Mouse (Mus musculus) erythroblast, embryonic 14.5 days (primary cell): Measurements from ENCODE around the gene Glod4. TPM values are rescaled to one million over a fixed set of nuclear protein-coding genes. Genes with fewer than 3 reads are reported as not detected.

Experiments used
- H3K27me3 ChIP-seq: 2 replicates; pipeline ENCODE4 v1.6.1; 2012; ENCODE audit warnings: inconsistent platforms; ENCODE audit not compliant: control insufficient read depth
- H3K36me3 ChIP-seq: 2 replicates; pipeline ENCODE4 v1.6.1; 2012; ENCODE audit warnings: mild to moderate bottlenecking, inconsistent platforms; ENCODE audit not compliant: control insufficient read depth
- H3K4me1 ChIP-seq: 2 replicates; pipeline ENCODE4 v1.6.1; 2012; ENCODE audit warnings: inconsistent platforms; ENCODE audit not compliant: control insufficient read depth
- H3K4me3 ChIP-seq: replicated peaks from 2 replicates; pipeline ENCODE3; 2012; ENCODE audit warnings: moderate library complexity, mild to moderate bottlenecking, inconsistent platforms
- H3K9me3 ChIP-seq: 2 replicates; pipeline ENCODE4 v1.6.1; 2012; ENCODE audit warnings: low read length, inconsistent platforms, mixed read lengths; ENCODE audit not compliant: control insufficient read depth
- GATA1 ChIP-seq: IDR thresholded peaks from 2 replicates; pipeline ENCODE4 v1.6.1; 2012; ENCODE audit warnings: low read length, inconsistent platforms, mixed read lengths
- TAL1 ChIP-seq: IDR thresholded peaks from 3 replicates; pipeline ENCODE4 v1.6.1; 2012; ENCODE audit warnings: low read length, inconsistent platforms, mixed read lengths
- polyA plus RNA-seq: library from polyadenylated mRNA; stranded (reverse); fragments of >175 nt; gene quantifications from 2 replicates; pipeline ENCODE4 v1.2.3, GENCODE M21; 2012

The Glod4 gene
- polyA plus RNA-seq, 1 experiment, result 0.16 TPM

GRCm38 (mm10) chr11:76154861-76155260, 88.7 kb downstream of the Glod4 start:
- H3K27me3 ChIP-seq, result no peaks in the 10 kb centered on the region
- TF ChIP-seq TAL1, result no peak
- no peak for TF ChIP-seq GATA1
- no peaks in the 10 kb centered on the region for H3K9me3 ChIP-seq
- no peaks in the 10 kb centered on the region; the same call in 1 of the 2 replicates for H3K4me1 ChIP-seq
- no peak overlapping the region for H3K4me3 ChIP-seq
- H3K36me3 ChIP-seq, result peaks cover 12% of the 10 kb centered on the region; the same call in 1 of the 2 replicates

- peaks cover 10% of the 10 kb centered on the region; the same call in 1 of the 2 replicates for H3K36me3 ChIP-seq
- TF ChIP-seq GATA1, result no peak
- TF ChIP-seq TAL1, result no peak
- no peak overlapping the region for H3K4me3 ChIP-seq
- H3K4me1 ChIP-seq, result no peaks in the 10 kb centered on the region; the same call in 1 of the 2 replicates
- no peaks in the 10 kb centered on the region for H3K27me3 ChIP-seq
- H3K9me3 ChIP-seq, result no peaks in the 10 kb centered on the region
These were observed 89.3 kb downstream of the Glod4 start for GRCm38 (mm10) chr11:76154200-76154599.

GRCm38 (mm10) chr11:76153236-76153951, 90.1 kb downstream of the Glod4 start:
- H3K9me3 ChIP-seq, result no peaks in the 10 kb centered on the region
- H3K36me3 ChIP-seq, result peaks cover 10% of the 10 kb centered on the region; the same call in 1 of the 2 replicates
- no peak overlapping the region for H3K4me3 ChIP-seq
- no peaks in the 10 kb centered on the region; the same call in 1 of the 2 replicates for H3K4me1 ChIP-seq
- H3K27me3 ChIP-seq, result no peaks in the 10 kb centered on the region
- TF ChIP-seq GATA1 (no peak), TAL1 (no peak)

GRCm38 (mm10) chr11:76150980-76151379, 92.5 kb downstream of the Glod4 start:
- Histone ChIP-seq H3K4me1 (no peaks in the 10 kb centered on the region; the same call in 1 of the 2 replicates), H3K27me3 (no peaks in the 10 kb centered on the region), H3K4me3 (no peak overlapping the region), H3K9me3 (no peaks in the 10 kb centered on the region), H3K36me3 (peaks cover 8% of the 10 kb centered on the region; the same call in 1 of the 2 replicates)
- no peak for TF ChIP-seq GATA1
- TF ChIP-seq TAL1, result no peak

- TF ChIP-seq GATA1 (no peak), TAL1 (no peak)
- Histone ChIP-seq H3K4me1 (no peaks in the 10 kb centered on the region), H3K9me3 (no peaks in the 10 kb centered on the region), H3K27me3 (no peaks in the 10 kb centered on the region), H3K36me3 (peaks cover 2% of the 10 kb centered on the region; the same call in 1 of the 2 replicates), H3K4me3 (no peak overlapping the region)
These were observed 95.2 kb downstream of the Glod4 start for GRCm38 (mm10) chr11:76148055-76149008.

GRCm38 (mm10) chr11:76146187-76147010, 97.1 kb downstream of the Glod4 start:
- no peaks in the 10 kb centered on the region for H3K27me3 ChIP-seq
- H3K36me3 ChIP-seq, result no peaks in the 10 kb centered on the region; the same call in 1 of the 2 replicates
- no peaks in the 10 kb centered on the region for H3K4me1 ChIP-seq
- no peak overlapping the region for H3K4me3 ChIP-seq
- no peaks in the 10 kb centered on the region for H3K9me3 ChIP-seq
- TF ChIP-seq GATA1 (no peak), TAL1 (no peak)

GRCm38 (mm10) chr11:76145169-76145568, 98.4 kb downstream of the Glod4 start:
- no peaks in the 10 kb centered on the region for H3K9me3 ChIP-seq
- no peak overlapping the region for H3K4me3 ChIP-seq
- TF ChIP-seq GATA1, result no peak
- no peak for TF ChIP-seq TAL1
- no peaks in the 10 kb centered on the region for H3K4me1 ChIP-seq
- no peaks in the 10 kb centered on the region for H3K27me3 ChIP-seq
- H3K36me3 ChIP-seq, result no peaks in the 10 kb centered on the region; the same call in 1 of the 2 replicates

GRCm38 (mm10) chr11:76144386-76144785, 99.1 kb downstream of the Glod4 start:
- Histone ChIP-seq H3K4me3 (no peak overlapping the region), H3K9me3 (no peaks in the 10 kb centered on the region), H3K27me3 (no peaks in the 10 kb centered on the region), H3K36me3 (no peaks in the 10 kb centered on the region), H3K4me1 (no peaks in the 10 kb centered on the region)
- TF ChIP-seq TAL1 (no peak), GATA1 (no peak)
